Mouse (Mus musculus) heart, postnatal 0 days (tissue): ENCODE data around the gene Rapgef5.

Source experiments
- CTCF ChIP-seq: IDR thresholded peaks from 2 replicates; pipeline ENCODE4 v1.5.1; 2016; ENCODE audit warnings: antibody characterized with exemption, control low read depth, low read depth
- EP300 ChIP-seq: IDR thresholded peaks from 2 replicates; pipeline ENCODE4 v1.6.1; 2016; ENCODE audit warnings: antibody characterized with exemption, low read depth

GRCm38 (mm10) chr12:117502834-117503233 lies 13.4 kb upstream of the Rapgef5 start:
- TF ChIP-seq EP300 (no peak), CTCF (no peak)
